In the genomic region with DNA sequence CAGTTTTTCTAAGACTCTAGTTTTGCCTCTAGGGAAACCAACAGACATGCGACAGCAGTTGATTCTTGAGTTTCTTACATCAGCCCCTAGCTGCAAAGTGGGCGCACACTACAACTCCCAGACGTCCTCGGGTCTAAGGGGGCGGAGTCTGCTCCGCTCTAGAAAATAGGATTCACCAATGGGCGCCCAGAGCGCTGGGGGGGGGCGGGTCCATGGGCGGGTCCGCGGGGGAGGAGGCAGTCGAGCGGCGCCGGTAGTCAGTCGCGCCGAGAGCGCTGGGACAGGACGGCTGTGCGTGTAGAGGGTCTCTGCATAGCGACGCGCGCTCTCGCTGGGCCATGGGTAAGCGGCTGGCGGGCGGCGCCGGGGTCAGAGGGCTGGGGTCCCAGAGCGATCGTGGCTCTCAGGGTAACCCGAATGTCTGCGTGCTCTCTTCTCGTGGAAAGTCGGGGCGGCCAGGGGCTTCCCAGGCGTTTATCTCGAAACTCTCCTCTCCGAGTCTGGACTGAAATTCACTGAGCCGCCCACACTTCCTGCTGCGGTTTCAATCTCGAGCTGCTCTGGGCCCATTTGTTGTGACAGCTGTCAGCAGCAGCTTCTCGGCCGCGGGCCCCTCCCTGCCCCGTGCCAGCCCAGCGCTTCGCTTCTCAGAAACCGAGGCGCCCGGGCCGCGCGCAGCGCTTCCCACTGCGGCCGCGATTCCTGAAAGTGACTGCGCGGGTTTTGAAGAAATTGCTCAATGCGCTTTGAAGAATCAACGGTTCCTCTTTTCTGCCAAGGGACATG, we compare ENCODE assay signal across 8 mouse cellular contexts. TPM values are rescaled to one million over a fixed set of nuclear protein-coding genes. Genes with fewer than 3 reads are reported as not detected.
DNase-seq lines count a peak whose midpoint lies in the region; ATAC-seq and TF ChIP-seq lines count a peak whose summit lies in the region.

A gene (plus strand): TSS at position 239 of the 786 bp plus-strand sequence.

- DNase-seq in c-Kit-positive CD71-positive TER-119-positive erythroid progenitor cells, embryonic 14.5 days (ENCODE audit: low spot score), result peak; percentile 87
- peak; percentile 87 to 88 for DNase-seq in heart, postnatal 14 days
- peak; percentile 89 for DNase-seq in layer of hippocampus, adult 11-12 months (ENCODE audit: low spot score)
- peak; percentile 88 to 90 for DNase-seq in lung, adult 18-20 months
- peak; percentile 88 for DNase-seq in testis, postnatal 14 days (ENCODE audit: low spot score)

- H3K4me1 ChIP-seq in E14TG2a.4 (replicated peaks; ENCODE audit: low read depth, low read length), result peaks cover 38% of the 10 kb centered on the region
- H3K4me1 ChIP-seq in forebrain, embryonic 13.5 days, result peaks cover 23% of the 10 kb centered on the region
- H3K4me1 ChIP-seq in neural tube, embryonic 15.5 days, result peaks cover 24% of the 10 kb centered on the region

- ATAC-seq in forebrain, embryonic 13.5 days, result peak; percentile 94
- ATAC-seq in neural tube, embryonic 15.5 days (ENCODE audit: low FRiP score), result peak; percentile 92

- WGBS in forebrain, embryonic 13.5 days, result 1% methylated on average over 56 of the region's 65 CpGs
- WGBS in neural tube, embryonic 15.5 days, result under 1% methylated on average over 64 of the region's 65 CpGs

- H3K9ac ChIP-seq in forebrain, embryonic 13.5 days, result peak within 1 kb of the TSS; percentile 66
- H3K9ac ChIP-seq in neural tube, embryonic 15.5 days (replicated peaks), result peak within 1 kb of the TSS; percentile 57

- H3K36me3 ChIP-seq in E14TG2a.4 (ENCODE audit: insufficient read depth, low read length), result peaks cover 7% of the 10 kb centered on the region
- H3K36me3 ChIP-seq in forebrain, embryonic 13.5 days (ENCODE audit: poor library complexity, severe bottlenecking), result no peaks in the 10 kb centered on the region
- H3K36me3 ChIP-seq in neural tube, embryonic 15.5 days, result no peaks in the 10 kb centered on the region

- H3K27ac ChIP-seq in forebrain, embryonic 13.5 days, result no peak within 1 kb of the TSS
- H3K27ac ChIP-seq in neural tube, embryonic 15.5 days (replicated peaks), result peak within 1 kb of the TSS; percentile 60

- no peak for TF ChIP-seq CTCF in E14TG2a.4 (conservative IDR thresholded peaks at IDR 0.05; ENCODE audit: low read length)

- intact Hi-C loops in heart, postnatal 14 days (cut with DNase I), result no loop called here

- H3K9me3 ChIP-seq in E14TG2a.4 (ENCODE audit: low read length), result no peaks in the 10 kb centered on the region
- H3K9me3 ChIP-seq in forebrain, embryonic 13.5 days (replicated peaks), result no peaks in the 10 kb centered on the region
- H3K9me3 ChIP-seq in neural tube, embryonic 15.5 days (replicated peaks), result no peaks in the 10 kb centered on the region

- H3K4me3 ChIP-seq in E14TG2a.4 (replicated peaks; ENCODE audit: low read length), result peak within 1 kb of the TSS; percentile 86
- peak within 1 kb of the TSS; percentile 54 for H3K4me3 ChIP-seq in forebrain, embryonic 13.5 days
- peak within 1 kb of the TSS; percentile 56 for H3K4me3 ChIP-seq in neural tube, embryonic 15.5 days (replicated peaks)

- peak within 1 kb of the TSS; percentile 96 for H3K4me2 ChIP-seq in forebrain, embryonic 13.5 days
- peak within 1 kb of the TSS; percentile 94 for H3K4me2 ChIP-seq in neural tube, embryonic 15.5 days

- H3K27me3 ChIP-seq in E14TG2a.4 (ENCODE audit: insufficient read depth, low read length), result peaks cover 50% of the 10 kb centered on the region
- H3K27me3 ChIP-seq in forebrain, embryonic 13.5 days, result peaks cover 17% of the 10 kb centered on the region
- H3K27me3 ChIP-seq in neural tube, embryonic 15.5 days (replicated peaks), result 0 out of 2 replicates have a peak, but pooled peaks cover 10% of the 10 kb centered on the region

RNA-seq across cellular contexts. Expression of the gene that starts here (rescaled TPM):
- polyA plus RNA-seq in forebrain, embryonic 13.5 days (2015; fragmentation: Nextera tagmentation; extraction: Ambion mirVana), result 1.5 and 2.2 TPM in 2 replicates
- 10 to 100 TPM in 1 of 2 experiments, 1 to 10 TPM in 1; 9.1 to 11.4 TPM for total RNA-seq in heart, postnatal 14 days (2021)
- polyA plus RNA-seq in neural tube, embryonic 15.5 days (2015; fragmentation: Nextera tagmentation; extraction: Ambion mirVana), result 3.7 and 9.8 TPM in 2 replicates
